Mouse (Mus musculus): ENCODE measurements around the gene Tubgcp3. TPM values are rescaled to one million over a fixed set of nuclear protein-coding genes. Genes with fewer than 3 reads are reported as not detected.
"Not testable (repeated sequence)": the region's sequence is repeated elsewhere in the genome, so short reads cannot be mapped to it uniquely, and the experiment has no call there.

The Tubgcp3 gene
- 58.1 and 60.5 TPM in 2 replicates for total RNA-seq (2017)

- peak; percentile 86 for ATAC-seq (ENCODE audit: extremely low read depth, insufficient number of reproducible peaks, low FRiP score, poor library complexity, severe bottlenecking)
Observed at GRCm38 (mm10) chr8:12672056-12672881, at the start of gene Tubgcp3. Gene Tubgcp3 (minus strand): TSS chr8:12672248.

DNA sequence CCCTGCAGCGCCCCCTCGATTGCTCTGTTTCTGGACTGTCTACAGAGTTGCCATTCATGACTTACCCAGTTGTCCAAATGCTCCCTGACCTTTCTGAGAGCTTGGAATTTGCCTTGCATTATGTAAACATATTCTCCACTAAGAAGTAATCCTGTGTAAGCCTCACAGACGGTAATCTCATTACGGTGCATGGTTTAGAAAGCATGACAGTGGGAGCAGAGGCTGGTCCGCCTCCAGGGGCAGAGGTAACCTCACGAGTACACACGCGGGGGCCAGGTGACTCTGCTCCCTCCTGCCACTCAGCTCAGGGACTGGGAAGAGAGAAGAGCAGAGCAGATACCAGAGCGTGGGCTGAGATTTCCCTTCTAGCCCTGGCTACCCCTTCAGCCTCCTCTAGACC is 47.0 kb upstream of the Tubgcp3 start:
- ATAC-seq (ENCODE audit: extremely low read depth, insufficient number of reproducible peaks, low FRiP score, poor library complexity, severe bottlenecking): no peak

DNA sequence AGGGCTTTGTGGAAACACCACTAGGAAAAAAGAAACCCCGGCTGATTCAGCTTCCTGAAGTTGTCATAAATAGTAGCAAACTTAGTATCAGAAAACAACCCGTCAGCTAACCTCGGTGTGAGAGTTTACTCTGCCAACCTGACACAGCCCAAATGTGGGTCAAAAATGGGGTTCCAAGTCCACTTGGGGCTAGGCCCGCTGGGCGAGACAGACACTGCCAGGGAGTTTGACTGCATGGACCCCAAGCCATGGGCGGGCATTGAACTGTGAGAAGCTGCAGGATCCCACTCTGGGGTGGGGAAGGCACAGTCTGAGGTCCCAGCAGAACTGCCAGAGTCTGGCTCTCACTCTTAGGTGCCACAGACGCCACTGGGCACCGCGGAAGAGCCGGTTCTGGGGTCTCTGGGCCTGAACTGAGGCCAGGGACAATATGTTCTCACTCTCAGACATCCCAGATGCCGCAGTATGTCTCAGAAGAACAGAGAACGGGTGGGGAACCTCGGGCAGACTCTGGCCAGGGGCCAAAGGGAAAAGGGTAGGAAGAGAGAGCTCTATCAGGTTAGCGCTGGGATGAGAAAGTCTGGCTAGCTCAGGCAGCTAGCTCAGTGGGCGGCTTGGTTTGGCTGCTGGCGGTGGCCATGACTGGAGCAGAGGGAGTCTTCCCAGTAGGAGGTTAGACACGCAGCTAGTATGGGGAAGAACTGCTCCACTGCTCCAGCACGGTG is 44.0 kb upstream of the Tubgcp3 start:
- no peak for ATAC-seq (ENCODE audit: extremely low read depth, insufficient number of reproducible peaks, low FRiP score, poor library complexity, severe bottlenecking)

GRCm38 (mm10) chr8:12711623-12712022 is 39.6 kb upstream of the Tubgcp3 start:
- no peak for ATAC-seq (ENCODE audit: extremely low read depth, insufficient number of reproducible peaks, low FRiP score, poor library complexity, severe bottlenecking)

DNA sequence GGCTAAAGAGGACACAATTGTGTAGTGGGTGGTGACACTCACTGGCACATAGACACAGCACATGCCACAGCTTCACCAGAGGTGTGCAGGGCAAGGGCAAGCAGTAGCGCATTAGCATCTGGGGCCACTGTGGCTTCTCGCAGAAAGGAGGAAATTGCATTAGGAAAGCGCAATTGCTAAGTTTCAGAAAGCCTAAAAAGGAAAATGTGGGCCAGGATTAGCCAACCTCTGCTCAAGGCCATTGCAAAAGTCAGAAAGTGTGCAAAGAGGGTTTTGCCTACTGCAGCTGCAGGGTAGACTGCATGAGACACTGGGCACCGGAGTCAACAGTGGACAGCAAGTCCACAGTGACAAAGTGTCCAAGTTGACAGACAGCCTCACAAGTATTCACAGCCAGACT is 31.5 kb upstream of the Tubgcp3 start:
- ATAC-seq (ENCODE audit: extremely low read depth, insufficient number of reproducible peaks, low FRiP score, poor library complexity, severe bottlenecking): 0 out of 2 replicates have a peak, but pooled peaks have one; percentile 4

DNA sequence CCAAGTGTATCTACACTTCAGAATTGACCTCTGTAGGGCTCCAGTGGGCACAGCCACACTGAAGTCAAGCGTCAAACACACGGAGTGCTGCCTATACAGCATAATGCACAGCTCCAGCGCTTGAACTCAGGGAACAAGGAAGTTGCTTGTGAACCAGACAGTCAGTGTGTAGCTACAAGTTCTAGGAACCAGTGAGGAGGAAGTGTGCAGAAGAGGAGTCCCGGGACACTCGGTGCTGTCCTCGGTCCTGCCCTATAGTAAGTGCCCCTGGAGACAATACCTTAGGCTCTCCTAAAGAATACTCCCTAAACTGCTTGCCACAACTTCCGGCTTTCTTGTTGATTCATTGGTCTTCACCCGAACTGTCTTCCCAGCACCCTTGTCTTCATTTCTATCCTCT is 30.2 kb upstream of the Tubgcp3 start:
- ATAC-seq (ENCODE audit: extremely low read depth, insufficient number of reproducible peaks, low FRiP score, poor library complexity, severe bottlenecking): peak; percentile 43; the same call in 1 of the 2 replicates

DNA sequence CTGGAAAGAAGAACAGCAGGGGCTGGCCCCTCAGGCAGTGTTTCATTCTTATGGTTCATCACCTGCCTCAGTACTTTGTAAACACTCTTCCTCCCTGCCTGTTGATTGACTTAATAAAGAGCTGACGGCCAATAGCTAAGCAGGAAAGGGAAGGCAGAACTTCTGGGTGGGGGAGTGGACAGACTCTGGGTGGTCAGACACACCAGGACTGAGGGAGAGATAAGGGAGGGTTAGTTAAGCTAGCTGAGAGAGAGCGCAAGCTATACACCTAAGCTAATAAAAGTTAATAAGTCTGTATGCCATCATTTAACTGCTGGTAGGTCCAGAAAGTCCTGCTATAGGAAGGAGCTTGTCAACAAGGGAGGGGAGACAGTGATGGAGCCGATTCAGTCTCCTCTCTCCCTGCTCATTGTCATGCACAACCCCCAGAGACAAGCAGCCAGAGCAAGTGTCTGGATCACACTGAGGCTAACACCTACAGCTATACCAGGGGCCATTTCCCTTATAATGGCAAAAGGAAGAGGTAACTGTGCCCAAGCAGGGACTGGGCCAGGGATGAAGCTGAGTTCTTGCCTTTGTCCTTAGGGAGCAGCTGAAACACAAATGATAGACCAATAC is 26.7 kb upstream of the Tubgcp3 start:
- no peak for ATAC-seq (ENCODE audit: extremely low read depth, insufficient number of reproducible peaks, low FRiP score, poor library complexity, severe bottlenecking)

- ATAC-seq (ENCODE audit: extremely low read depth, insufficient number of reproducible peaks, low FRiP score, poor library complexity, severe bottlenecking): no peak
Observed at GRCm38 (mm10) chr8:12688851-12689250, 16.8 kb upstream of the Tubgcp3 start.

GRCm38 (mm10) chr8:12677529-12677928 is 5.5 kb upstream of the Tubgcp3 start:
- peak; percentile 92 for ATAC-seq (ENCODE audit: extremely low read depth, insufficient number of reproducible peaks, low FRiP score, poor library complexity, severe bottlenecking)

- no peak for ATAC-seq (ENCODE audit: extremely low read depth, insufficient number of reproducible peaks, low FRiP score, poor library complexity, severe bottlenecking)
Observed at GRCm38 (mm10) chr8:12671473-12672055, 484 bp downstream of the Tubgcp3 start.

- no peak for ATAC-seq (ENCODE audit: extremely low read depth, insufficient number of reproducible peaks, low FRiP score, poor library complexity, severe bottlenecking)
Observed at GRCm38 (mm10) chr8:12670965-12671364, 1.1 kb downstream of the Tubgcp3 start.

DNA sequence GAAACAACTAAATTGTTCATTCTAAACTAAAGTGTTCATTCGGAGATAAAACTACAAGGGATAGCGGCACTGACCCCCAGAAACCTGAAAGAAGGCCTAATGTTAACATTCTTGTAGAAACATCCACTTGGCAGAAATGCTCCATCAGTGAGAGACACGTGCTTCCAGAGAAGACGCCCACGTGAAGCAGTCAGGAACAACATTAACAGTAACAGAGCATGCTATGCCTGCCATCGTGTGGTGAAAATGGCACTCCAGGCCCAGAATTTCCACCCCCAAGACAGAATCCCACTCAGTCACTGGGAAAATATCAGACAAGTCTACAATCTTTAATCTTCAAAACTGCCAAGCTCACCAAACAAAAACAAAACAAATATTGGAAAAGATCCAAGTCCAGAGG is 3.2 kb downstream of the Tubgcp3 start:
- ATAC-seq (ENCODE audit: extremely low read depth, insufficient number of reproducible peaks, low FRiP score, poor library complexity, severe bottlenecking): no peak

DNA sequence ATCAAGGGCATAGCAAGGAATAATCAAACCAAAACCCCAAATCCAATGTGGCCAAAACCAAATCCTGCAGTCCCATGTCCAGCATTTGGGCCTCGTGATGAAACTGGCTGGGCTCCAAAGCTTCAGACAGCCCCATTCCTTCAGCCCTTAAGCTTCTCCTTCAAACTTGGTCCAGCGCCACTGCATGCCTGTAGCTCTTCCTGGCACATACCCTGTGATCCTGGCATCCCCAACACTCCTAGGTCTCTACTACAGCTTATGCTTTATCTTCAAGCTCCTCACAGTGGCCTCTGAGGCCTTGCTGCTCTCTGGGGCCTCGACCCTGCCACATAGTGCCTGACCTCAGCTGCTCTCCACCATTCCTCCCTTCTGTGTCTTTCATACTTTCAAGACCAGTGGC is 5.5 kb downstream of the Tubgcp3 start:
- not testable (repeated sequence) for ATAC-seq (ENCODE audit: extremely low read depth, insufficient number of reproducible peaks, low FRiP score, poor library complexity, severe bottlenecking)

DNA sequence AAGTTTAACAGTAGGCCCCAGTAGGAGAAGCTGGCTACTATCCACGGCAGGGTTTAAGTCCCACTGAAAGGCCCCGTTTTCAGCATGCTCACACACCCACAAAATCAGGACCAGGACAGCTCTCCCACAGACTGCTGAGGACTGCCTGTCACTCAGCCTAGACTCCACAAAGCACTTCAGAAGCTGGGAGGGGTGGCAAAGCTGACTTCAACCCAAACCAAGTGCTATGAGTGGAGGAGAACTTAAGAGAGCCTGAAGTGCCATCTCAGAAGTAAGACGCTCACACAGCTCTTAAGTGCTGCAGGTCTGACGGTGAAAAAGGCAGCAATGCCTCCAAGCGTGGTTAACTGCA is 9.0 kb downstream of the Tubgcp3 start:
- no peak for ATAC-seq (ENCODE audit: extremely low read depth, insufficient number of reproducible peaks, low FRiP score, poor library complexity, severe bottlenecking)

DNA sequence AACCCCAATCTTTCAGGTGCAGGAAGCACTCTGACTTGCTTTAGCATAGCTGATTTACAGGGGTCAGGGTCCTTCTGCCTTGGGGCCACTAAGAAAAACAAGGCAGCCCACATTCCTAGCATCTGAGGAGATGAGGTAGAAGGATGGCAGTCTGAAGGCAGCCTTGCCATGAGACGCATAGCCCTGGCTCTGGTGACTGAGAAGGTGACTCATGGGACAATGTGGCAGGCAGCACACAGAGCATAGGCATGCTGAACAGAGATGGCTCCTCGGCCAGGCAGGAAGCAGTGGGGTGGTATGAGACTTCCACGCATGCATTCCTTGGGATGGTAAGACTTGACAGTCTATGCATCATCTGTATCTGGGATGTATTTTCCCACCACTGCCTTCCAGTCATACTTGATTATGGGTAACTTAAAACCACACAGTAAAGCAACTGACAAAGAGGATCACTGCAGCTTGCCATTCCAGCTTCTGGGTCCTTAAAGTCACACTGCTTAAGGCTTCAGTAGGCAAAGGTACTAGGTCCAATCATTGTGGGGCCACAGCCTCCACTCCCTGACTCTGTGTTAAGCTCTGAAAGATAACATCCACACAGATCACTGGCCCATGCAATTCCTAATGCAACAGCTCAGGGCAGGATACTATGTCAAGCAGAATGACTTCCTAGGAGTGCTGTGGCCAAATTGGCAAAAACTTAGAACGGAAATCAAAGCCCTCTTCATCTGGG is 9.5 kb downstream of the Tubgcp3 start:
- ATAC-seq (ENCODE audit: extremely low read depth, insufficient number of reproducible peaks, low FRiP score, poor library complexity, severe bottlenecking): no peak

DNA sequence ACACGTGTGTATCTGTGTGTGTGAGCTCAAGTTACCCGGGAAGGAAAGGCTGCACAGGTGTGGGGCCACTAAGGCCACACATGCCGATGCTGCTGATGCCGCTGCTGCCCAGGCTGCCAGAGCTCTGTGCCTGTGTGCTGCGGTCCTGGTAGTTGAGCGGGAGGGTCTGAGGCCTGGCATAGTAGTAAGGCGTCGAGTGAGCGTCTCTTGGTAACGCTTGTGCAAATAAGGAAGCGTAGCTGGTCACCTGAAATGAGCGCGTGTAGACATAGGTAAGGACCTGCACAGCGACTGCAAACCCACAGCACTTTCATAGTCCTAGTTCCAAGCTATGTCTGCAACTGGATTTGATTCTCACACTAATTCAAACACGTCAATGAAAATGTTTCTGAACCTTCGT is 14.6 kb downstream of the Tubgcp3 start:
- no peak for ATAC-seq (ENCODE audit: extremely low read depth, insufficient number of reproducible peaks, low FRiP score, poor library complexity, severe bottlenecking)

DNA sequence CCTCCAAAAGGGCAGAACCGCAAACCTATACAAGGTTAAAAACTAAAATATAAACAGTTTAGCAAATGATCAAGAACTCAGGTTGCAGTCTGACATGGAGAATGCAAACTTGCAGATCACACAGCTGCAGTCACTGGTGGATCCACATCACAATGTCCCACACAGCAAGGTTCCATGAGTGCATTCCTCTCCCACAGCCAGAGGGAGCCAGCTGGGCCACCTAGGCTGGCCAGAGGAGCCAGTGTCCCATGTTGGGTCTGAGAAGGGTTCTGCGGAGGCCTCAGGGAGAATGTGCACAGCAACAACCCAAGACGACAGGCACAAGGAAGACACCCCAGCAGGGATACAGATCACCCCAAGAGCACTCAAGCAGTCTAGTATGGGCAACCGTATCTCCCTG is 20.8 kb downstream of the Tubgcp3 start:
- no peak for ATAC-seq (ENCODE audit: extremely low read depth, insufficient number of reproducible peaks, low FRiP score, poor library complexity, severe bottlenecking)

DNA sequence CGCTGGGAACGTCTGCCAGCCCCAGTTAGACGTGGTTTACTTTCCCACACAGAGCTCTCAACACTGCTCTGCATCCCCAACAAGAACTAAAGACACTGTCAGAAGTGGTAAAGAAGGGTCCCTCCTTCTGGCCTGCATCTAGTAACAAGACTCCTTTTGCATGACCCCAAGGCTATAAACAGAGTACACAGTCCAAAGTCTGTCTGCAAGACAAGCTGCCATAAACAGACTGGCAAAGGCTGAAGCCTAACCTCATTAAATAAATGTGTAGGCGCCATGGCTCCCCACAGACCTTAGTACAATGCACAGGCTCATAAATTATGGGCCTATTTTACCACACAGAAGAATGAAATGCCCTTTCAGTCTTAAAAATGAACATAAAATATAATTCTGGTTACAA is 21.6 kb downstream of the Tubgcp3 start:
- no peak for ATAC-seq (ENCODE audit: extremely low read depth, insufficient number of reproducible peaks, low FRiP score, poor library complexity, severe bottlenecking)

- no peak for ATAC-seq (ENCODE audit: extremely low read depth, insufficient number of reproducible peaks, low FRiP score, poor library complexity, severe bottlenecking)
Observed at GRCm38 (mm10) chr8:12648951-12649350, 23.1 kb downstream of the Tubgcp3 start.

Measured in neutrophil, adult 5-6 weeks (primary cell).